Mouse (Mus musculus) liver, adult 10 weeks (tissue): ENCODE data around the gene Zfp408. TPM values are rescaled to one million over a fixed set of nuclear protein-coding genes. Genes with fewer than 3 reads are reported as not detected.

Source experiments
- polyA plus RNA-seq: library from polyadenylated mRNA; stranded (reverse); fragments of 350-450 nt; fragmentation: Illumina TruSeq; extraction: RNeasy Lipid Tissue Mini Kit (QIAGEN cat#74804); gene quantifications from one replicate; pipeline ENCODE4 v1.2.3, GENCODE M21; 2014; ENCODE audit warnings: low read depth, low replicate concordance

Zfp408 gene
- polyA plus RNA-seq = 1.0 TPM

DNA sequence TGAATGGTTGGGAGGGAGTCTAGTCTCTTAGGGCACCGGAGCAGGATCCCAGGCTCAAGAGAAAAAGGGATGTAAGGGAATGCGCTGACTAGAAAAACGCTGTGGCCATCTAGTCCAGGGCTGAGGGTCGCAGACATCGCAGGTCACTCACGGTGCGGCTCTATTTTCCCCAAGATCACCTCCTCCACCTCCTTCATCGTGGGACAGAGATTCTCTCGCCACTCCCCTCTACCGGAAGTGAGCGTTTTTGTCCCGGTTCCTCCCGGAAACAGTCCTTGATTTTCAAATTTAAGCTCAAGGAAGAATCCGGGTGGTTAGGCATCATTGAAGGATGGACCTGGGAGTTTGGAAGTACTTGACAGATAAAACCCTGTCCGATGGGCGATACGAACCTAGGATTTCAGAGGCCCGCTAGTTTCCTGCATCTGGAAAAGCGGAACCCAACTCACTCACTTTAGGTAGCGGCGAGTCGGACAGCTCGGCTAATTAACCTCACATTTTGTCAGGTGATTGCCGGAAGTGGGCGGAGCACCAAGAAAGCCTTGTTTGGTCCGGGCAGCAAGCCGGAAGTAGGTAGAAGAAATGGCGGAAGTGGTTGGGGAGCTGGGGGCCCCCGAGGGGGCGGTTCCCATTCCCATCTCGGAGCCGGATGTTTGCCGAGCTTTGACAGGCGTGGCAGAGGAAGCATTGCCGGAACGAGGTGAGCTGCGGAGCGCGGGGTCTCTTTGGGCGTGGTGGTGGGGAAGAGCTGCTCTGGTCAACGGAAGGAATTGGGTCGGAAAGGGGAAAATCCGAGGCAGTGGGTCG, at the start of gene Zfp408, which contains the start of gene Arhgap1:
Gene Zfp408 (minus strand): TSS at position 239 of the 807 bp plus-strand sequence.
Gene Arhgap1 (plus strand): TSS at position 308 of the 807 bp plus-strand sequence.

GRCm38 (mm10) chr2:91636229-91636628, 13.4 kb downstream of the Zfp408 start, which contains the start of gene F2:
TSS of gene F2 (minus strand) at chr2:91636414.

Other genes with a start within 250 kb of the Zfp408 start
- 0.93 TPM for gene 1110051M20Rik, start 205.1 kb downstream of the Zfp408 start, polyA plus RNA-seq
- 2.0 TPM for gene Lrp4, start 192.3 kb downstream of the Zfp408 start, polyA plus RNA-seq
- gene Ckap5, start 123.0 kb downstream of the Zfp408 start, polyA plus RNA-seq = 6.8 TPM
- gene F2, start 13.4 kb downstream of the Zfp408 start, polyA plus RNA-seq = 407 TPM
- 4.8 TPM for gene Arhgap1, start 69 bp upstream of the Zfp408 start, polyA plus RNA-seq
- 14.6 TPM for gene Atg13, start 60.8 kb upstream of the Zfp408 start, polyA plus RNA-seq
- 19.9 TPM for gene Harbi1, start 61.1 kb upstream of the Zfp408 start, polyA plus RNA-seq
- 2.9 TPM for gene Ambra1, start 80.3 kb upstream of the Zfp408 start, polyA plus RNA-seq